Mouse (Mus musculus): ENCODE data around the gene Tpx2. TPM values are rescaled to one million over a fixed set of nuclear protein-coding genes. Genes with fewer than 3 reads are reported as not detected.

Gene Tpx2
- polyA plus RNA-seq, 1 experiment from 2014 or later, result 14.0 TPM

Other genes with a start within 250 kb of the Tpx2 start
- gene Defb45, start 248.6 kb upstream of the Tpx2 start, polyA plus RNA-seq (2018), result not detected in 3 replicates
- not detected in 3 replicates for gene Defb36, start 243.6 kb upstream of the Tpx2 start, polyA plus RNA-seq (2018)
- gene Defb25, start 224.9 kb upstream of the Tpx2 start, polyA plus RNA-seq (2018), result not detected in 3 replicates
- gene Rem1, start 221.0 kb upstream of the Tpx2 start, polyA plus RNA-seq (2018), result not detected in 3 replicates
- 58.4 to 93.5 TPM (median 77.2 TPM) in 3 replicates for gene H13, start 178.5 kb upstream of the Tpx2 start, polyA plus RNA-seq (2018)
- gene Mcts2, start 160.9 kb upstream of the Tpx2 start, polyA plus RNA-seq (2018), result 0.46 to 1.1 TPM (median 0.52 TPM) in 3 replicates
- gene Id1, start 111.7 kb upstream of the Tpx2 start, polyA plus RNA-seq (2018), result 0.27 to 88.3 TPM (median 0.39 TPM) in 3 replicates
- not detected in 3 replicates for gene Cox4i2, start 93.8 kb upstream of the Tpx2 start, polyA plus RNA-seq (2018)
- gene Bcl2l1, start 16.2 kb upstream of the Tpx2 start, polyA plus RNA-seq (2018), result 38.6 to 159 TPM (median 48.4 TPM) in 3 replicates
- not detected in 3 replicates for gene Mylk2, start 63.4 kb downstream of the Tpx2 start, polyA plus RNA-seq (2018)
- gene Foxs1, start 85.2 kb downstream of the Tpx2 start, polyA plus RNA-seq (2018), result not detected in 3 replicates
- gene Dusp15, start 103.7 kb downstream of the Tpx2 start, polyA plus RNA-seq (2018), result not detected in 3 replicates
- gene Ttll9, start 114.5 kb downstream of the Tpx2 start, polyA plus RNA-seq (2018), result not detected in 3 replicates
- 63.1 to 112 TPM (median 75.8 TPM) in 3 replicates for gene Pdrg1, start 167.5 kb downstream of the Tpx2 start, polyA plus RNA-seq (2018)
- gene Xkr7, start 183.9 kb downstream of the Tpx2 start, polyA plus RNA-seq (2018), result not detected in 3 replicates
- gene Ccm2l, start 218.0 kb downstream of the Tpx2 start, polyA plus RNA-seq (2018), result not detected in 3 replicates

All from macrophage (primary cell).